Comparison of ENCODE assay signal across 28 mouse cellular contexts in the genomic region with DNA sequence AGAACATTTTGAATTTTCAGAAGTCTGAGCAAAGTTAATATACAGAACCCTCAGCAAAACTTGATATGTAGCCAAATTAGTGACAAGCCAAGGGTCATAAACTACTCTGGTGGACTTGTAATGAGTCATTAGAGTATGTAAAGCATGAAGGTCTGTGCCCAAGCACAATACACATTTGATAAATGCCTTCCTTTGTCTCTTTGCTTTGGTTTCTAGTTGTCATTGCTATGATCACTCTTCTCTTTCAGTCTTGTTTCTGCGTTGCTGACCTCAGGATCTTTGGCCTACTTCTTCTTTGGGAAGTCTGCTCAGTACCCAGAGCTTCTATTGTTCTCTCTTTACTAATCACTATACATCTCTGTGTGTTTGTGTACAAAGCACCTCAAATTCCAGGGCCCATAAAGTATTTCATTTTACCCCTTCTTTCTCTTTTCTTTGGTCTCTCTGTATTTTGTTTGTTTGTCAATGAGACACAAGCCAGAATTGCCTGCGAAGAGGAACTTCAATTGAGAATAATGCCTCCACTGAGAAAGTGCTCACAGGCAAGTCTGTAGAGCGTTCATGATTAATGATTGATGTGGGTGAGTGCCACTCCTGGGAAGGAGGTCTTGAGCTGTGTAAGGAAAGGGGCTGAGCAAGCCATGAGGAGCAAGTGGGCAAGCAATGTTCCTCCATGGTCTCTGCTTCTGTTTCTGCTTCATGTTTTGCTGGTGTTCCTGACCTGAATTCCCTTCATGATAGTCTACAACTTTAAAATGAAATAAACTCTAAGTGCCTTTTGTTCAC.
A peak's percentile ranks its signal among the peaks of the same experiment; 100 is the strongest.
DNase-seq lines count a peak whose midpoint lies in the region; ATAC-seq and TF ChIP-seq lines count a peak whose summit lies in the region.
"Had no signal": no experiment of that assay in that cellular context is flagged by ENCODE, and none has a peak within 500 bp of the region (broad histone marks: within the 10 kb centered on the region; RNA-seq: fewer than 3 reads in every experiment).

No protein-coding gene starts in this region.

- H3K4me2 ChIP-seq in lung, embryonic 14.5 days = no peak overlapping the region
- H3K4me2 ChIP-seq: embryonic facial prominence, embryonic 13.5 days; heart, embryonic 13.5 days; hindbrain, embryonic 14.5 days; liver, embryonic 12.5 days; midbrain, embryonic 12.5 days had no signal

- no peaks in the 10 kb centered on the region for H3K9me3 ChIP-seq in lung, embryonic 14.5 days (ENCODE audit: low read depth, low read length)
- H3K9me3 ChIP-seq: embryonic facial prominence, embryonic 13.5 days; heart, embryonic 13.5 days; liver, embryonic 12.5 days; midbrain, embryonic 12.5 days had no signal

- no peak for TF ChIP-seq POLR2A in kidney, adult 2 months (IDR thresholded peaks at IDR 0.05; ENCODE audit: low read depth, low read length)

- H3K36me3 ChIP-seq in kidney, adult 2 months (ENCODE audit: control insufficient read depth, insufficient read depth, low read length) = no peaks in the 10 kb centered on the region
- H3K36me3 ChIP-seq in lung, embryonic 14.5 days (ENCODE audit: insufficient read depth) = no peaks in the 10 kb centered on the region
- H3K36me3 ChIP-seq: embryonic facial prominence, embryonic 13.5 days; heart, embryonic 13.5 days; liver, embryonic 12.5 days; midbrain, embryonic 12.5 days had no signal

- TF ChIP-seq CTCF in kidney, adult 2 months (conservative IDR thresholded peaks at IDR 0.05; ENCODE audit: insufficient read depth, insufficient read length, low read depth, low read length) = no peak
- TF ChIP-seq CTCF in lung, embryonic 14.5 days (IDR thresholded peaks at IDR 0.05; ENCODE audit: low read depth) = no peak

- DNase-seq in kidney, adult 2 months = peak; percentile 37
- no peak for DNase-seq in kidney, adult 18-20 months
- DNase-seq in lung, embryonic 14.5 days = peak; percentile 18
- no peak for DNase-seq in lung, postnatal 25 days (ENCODE audit: low spot score)
- peak; percentile 2 for DNase-seq in embryo, embryonic 11 days
- peak; percentile 95 for DNase-seq in retina, postnatal 1 day
- no peak for DNase-seq in urinary bladder, postnatal 4 days (ENCODE audit: low spot score in 2 of 2)
- DNase-seq: adrenal gland, postnatal 14 days; cerebellum, adult 18-20 months; cerebellum, postnatal 10 days; heart, adult 2 months; heart, postnatal 10 days; kidney, postnatal 25 days; left cerebral cortex, postnatal 4 days; liver, postnatal 0 days; lung, postnatal 10 days; right cerebral cortex, postnatal 4 days; thymus, adult 18-20 months; thymus, postnatal 25 days had no signal

- H3K9ac ChIP-seq in lung, embryonic 14.5 days = no peak overlapping the region
- H3K9ac ChIP-seq: embryonic facial prominence, embryonic 13.5 days; heart, embryonic 13.5 days; hindbrain, embryonic 14.5 days; liver, embryonic 12.5 days; liver, postnatal 0 days; midbrain, embryonic 12.5 days had no signal

- no peak overlapping the region for H3K4me3 ChIP-seq in kidney, adult 2 months (ENCODE audit: insufficient read depth, low read depth, low read length)
- H3K4me3 ChIP-seq in lung, embryonic 14.5 days (ENCODE audit: low read depth, low read length) = no peak overlapping the region
- H3K4me3 ChIP-seq: embryonic facial prominence, embryonic 13.5 days; erythroblast, embryonic 14.5 days; heart, adult 2 months; heart, embryonic 13.5 days; liver, embryonic 12.5 days; midbrain, embryonic 12.5 days had no signal

- no peak overlapping the region for H3K27ac ChIP-seq in kidney, adult 2 months (ENCODE audit: insufficient read depth, low read depth, low read length)
- H3K27ac ChIP-seq in lung, embryonic 14.5 days (ENCODE audit: low read depth) = no peak overlapping the region
- H3K27ac ChIP-seq: embryonic facial prominence, embryonic 13.5 days; heart, adult 2 months; heart, embryonic 13.5 days; hindbrain, embryonic 14.5 days; liver, embryonic 12.5 days; midbrain, embryonic 12.5 days; stomach, postnatal 0 days had no signal

- ATAC-seq in lung, embryonic 14.5 days (ENCODE audit: insufficient read depth) = no peak
- ATAC-seq in megakaryocyte progenitor cell, adult 5-6 weeks (replicated peaks; ENCODE audit: poor library complexity) = no peak
- ATAC-seq: forebrain, embryonic 16.5 days; liver, embryonic 12.5 days; liver, postnatal 0 days had no signal

- no peaks in the 10 kb centered on the region for H3K4me1 ChIP-seq in kidney, adult 2 months (ENCODE audit: control insufficient read depth, insufficient read depth, low read length)
- no peaks in the 10 kb centered on the region for H3K4me1 ChIP-seq in lung, embryonic 14.5 days (ENCODE audit: insufficient read depth)
- H3K4me1 ChIP-seq: heart, embryonic 13.5 days; liver, embryonic 12.5 days; midbrain, embryonic 12.5 days had no signal

- WGBS in kidney, adult 2 months = 53% methylated on average over 3 of the region's 3 CpGs
- 51% methylated on average over 3 of the region's 3 CpGs for WGBS in lung, embryonic 14.5 days

- H3K27me3 ChIP-seq in kidney, adult 2 months (replicated peaks; ENCODE audit: control insufficient read depth, insufficient read depth, low read length) = no peaks in the 10 kb centered on the region
- H3K27me3 ChIP-seq in lung, embryonic 14.5 days (ENCODE audit: insufficient read depth, low read length) = no peaks in the 10 kb centered on the region
- H3K27me3 ChIP-seq: embryonic facial prominence, embryonic 13.5 days; heart, embryonic 13.5 days; liver, embryonic 12.5 days; midbrain, embryonic 12.5 days had no signal

Comparison
In these comparisons a context has a peak if more than half of its experiments do, and no peak if none do; other contexts are left out.
1. DNase-seq: peak in kidney, adult 2 months (single experiment), lung, embryonic 14.5 days (single experiment), embryo, embryonic 11 days (single experiment) and retina, postnatal 1 day (single experiment); none in kidney, adult 18-20 months (single experiment), lung, postnatal 25 days (single experiment) and urinary bladder, postnatal 4 days (0 of 2).